Mouse (Mus musculus) hematopoietic stem cell, adult 5-6 weeks (primary cell): ENCODE results near the gene Retreg3. TPM values are rescaled to one million over a fixed set of nuclear protein-coding genes. Genes with fewer than 3 reads are reported as not detected.
"Not testable (repeated sequence)": the region's sequence is repeated elsewhere in the genome, so short reads cannot be mapped to it uniquely, and the experiment has no call there.

Experiments used
- ATAC-seq, 2 experiments: fragments of 125-278 bp in 1 of 2; replicated peaks in 1 of 2; 2 replicates each; pipeline ENCODE4 v1.8.0; 2016 to 2017; ENCODE audit warnings: inconsistent platforms in 2 of 2, mild to moderate bottlenecking in 2 of 2, moderate number of reproducible peaks in 2 of 2, low read depth in 1 of 2, moderate TSS enrichment in 1 of 2; ENCODE audit not compliant: low FRiP score in 2 of 2, poor library complexity in 2 of 2, severe bottlenecking in 2 of 2, insufficient read depth in 1 of 2, low TSS enrichment in 1 of 2
- total RNA-seq: library from RNA; stranded (forward); fragments of 172-1452, 232-1000 nt; gene quantifications from 2 replicates; pipeline ENCODE4 v1.2.3, GENCODE M21; 2017

Retreg3 gene
- total RNA-seq, 1 experiment from 2014 or later = 30.9 TPM

GRCm38 (mm10) chr11:101130056-101130756 is 10.5 kb upstream of the Retreg3 start:
- no peak for ATAC-seq

- ATAC-seq = no peak
Measured at GRCm38 (mm10) chr11:101128996-101129577, 9.4 kb upstream of the Retreg3 start.

DNA sequence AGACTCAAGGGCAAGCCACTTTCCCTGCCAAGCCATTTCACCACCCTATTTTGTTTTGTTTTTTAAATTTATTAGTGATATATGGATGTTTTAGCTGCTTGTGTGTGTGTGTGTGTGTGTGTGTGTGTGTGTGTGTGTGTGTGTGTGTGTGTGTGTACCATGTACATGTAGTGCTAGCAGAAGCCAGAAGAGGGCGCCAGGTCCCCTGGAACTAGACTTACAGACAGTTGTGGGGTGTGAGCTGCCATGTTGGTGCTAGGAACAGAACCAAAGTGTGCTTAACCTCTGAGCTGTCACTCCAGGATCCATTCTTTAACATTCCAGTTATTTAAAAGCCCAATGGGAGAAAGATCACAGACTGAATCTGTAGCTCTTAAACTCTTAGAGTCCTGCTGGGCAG is 7.4 kb upstream of the Retreg3 start:
- no peak for ATAC-seq

DNA sequence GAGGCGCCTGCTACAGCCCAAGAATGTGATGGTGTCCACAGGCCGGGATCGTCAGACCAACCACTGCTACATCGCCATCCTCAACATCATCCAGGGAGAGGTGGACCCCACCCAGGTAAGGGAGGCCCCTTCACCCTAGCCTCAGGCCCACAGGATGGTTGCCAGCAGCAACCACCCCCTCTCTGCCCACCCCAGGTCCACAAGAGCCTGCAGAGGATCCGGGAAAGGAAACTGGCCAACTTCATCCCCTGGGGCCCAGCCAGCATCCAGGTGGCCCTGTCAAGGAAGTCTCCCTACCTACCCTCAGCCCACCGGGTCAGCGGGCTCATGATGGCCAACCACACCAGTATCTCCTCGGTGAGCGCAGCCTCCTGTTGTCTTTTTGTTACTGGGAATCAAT is 5.3 kb upstream of the Retreg3 start:
- ATAC-seq = not testable (repeated sequence)

GRCm38 (mm10) chr11:101124494-101124893 is 4.8 kb upstream of the Retreg3 start:
- not testable (repeated sequence) for ATAC-seq

GRCm38 (mm10) chr11:101120545-101121188 is 974 bp upstream of the Retreg3 start:
- ATAC-seq = no peak

- peak; percentile 24 to 66 for ATAC-seq
Measured at GRCm38 (mm10) chr11:101119131-101119760, 447 bp downstream of the Retreg3 start.

- no peak for ATAC-seq
Measured at GRCm38 (mm10) chr11:101118105-101118504, 1.6 kb downstream of the Retreg3 start.

DNA sequence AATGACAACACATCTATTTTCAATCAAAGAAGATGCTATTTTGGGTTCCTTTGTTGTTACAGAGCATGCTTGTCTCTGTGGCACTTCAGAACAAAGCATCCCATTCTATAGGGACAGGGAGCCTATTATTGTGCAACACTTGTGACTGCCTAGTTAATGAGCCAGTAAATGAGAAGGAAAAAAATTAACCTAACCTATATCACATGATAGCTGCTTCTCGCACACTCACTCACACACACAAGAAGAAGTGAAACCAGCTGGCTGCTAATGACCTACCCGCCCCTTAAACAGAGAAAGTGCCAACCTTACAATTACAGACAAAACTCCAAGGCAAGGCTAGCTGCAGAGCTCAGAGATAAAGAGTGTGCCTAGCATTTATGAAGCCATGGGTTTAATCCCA is 4.1 kb downstream of the Retreg3 start:
- no peak for ATAC-seq

DNA sequence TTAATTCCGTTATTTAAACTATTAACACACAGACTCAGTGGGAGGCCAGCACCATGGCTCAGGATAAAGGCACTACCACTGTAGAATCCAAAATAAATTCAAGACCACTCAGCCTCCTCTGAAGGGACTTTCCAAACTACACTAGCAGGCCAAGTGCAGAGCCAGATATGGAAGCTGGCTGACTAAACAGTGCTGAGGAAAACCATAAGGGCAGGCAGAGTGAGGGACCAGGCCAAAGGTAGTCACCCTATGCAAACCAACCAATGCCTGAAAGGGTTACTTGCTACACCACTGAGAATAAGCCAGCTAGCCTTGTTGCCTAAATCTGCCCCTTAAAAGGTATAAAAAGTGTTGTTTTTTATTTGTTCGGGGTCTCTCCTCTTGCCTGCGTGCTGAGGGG is 7.5 kb downstream of the Retreg3 start:
- no peak for ATAC-seq

- ATAC-seq = no peak
Measured at GRCm38 (mm10) chr11:101111178-101111577, 8.5 kb downstream of the Retreg3 start.

DNA sequence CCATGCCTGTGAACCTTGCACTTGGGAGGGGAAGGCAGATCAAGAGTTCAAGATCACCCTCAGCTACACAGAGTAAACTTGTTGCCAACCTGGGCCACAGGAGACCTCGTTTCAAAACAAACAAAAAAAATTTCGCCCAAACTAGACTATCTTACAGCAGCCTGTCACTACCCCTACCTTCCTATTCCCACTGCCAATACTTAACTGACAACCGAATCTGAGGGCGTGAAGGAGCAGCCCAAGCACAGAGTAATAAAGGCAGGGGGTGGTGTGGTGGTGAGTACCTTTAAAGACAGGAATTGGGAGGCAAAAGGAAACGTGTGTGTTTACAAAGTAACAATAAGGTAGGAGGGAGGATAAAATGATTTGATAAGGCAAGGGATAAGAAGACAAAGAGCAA is 9.0 kb downstream of the Retreg3 start:
- ATAC-seq = no peak

DNA sequence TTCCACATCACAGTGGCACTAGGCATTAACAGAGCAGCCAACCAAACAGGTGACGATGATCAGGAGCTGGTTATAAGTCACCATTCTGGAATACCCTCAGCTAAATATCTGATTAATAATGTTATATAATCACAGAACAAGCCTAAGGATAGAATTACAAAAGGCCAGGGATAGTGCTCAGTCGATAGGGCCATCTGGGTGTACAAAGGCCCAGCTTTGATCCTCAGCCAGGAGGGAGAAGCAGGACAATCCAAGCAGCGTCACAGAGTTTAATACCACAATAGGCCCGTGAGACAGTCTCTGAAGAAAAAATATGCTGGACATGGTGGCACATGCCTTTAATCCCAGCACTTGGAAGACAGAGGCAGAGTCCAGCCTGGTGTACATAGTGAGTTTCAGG is 10.3 kb downstream of the Retreg3 start:
- no peak for ATAC-seq

DNA sequence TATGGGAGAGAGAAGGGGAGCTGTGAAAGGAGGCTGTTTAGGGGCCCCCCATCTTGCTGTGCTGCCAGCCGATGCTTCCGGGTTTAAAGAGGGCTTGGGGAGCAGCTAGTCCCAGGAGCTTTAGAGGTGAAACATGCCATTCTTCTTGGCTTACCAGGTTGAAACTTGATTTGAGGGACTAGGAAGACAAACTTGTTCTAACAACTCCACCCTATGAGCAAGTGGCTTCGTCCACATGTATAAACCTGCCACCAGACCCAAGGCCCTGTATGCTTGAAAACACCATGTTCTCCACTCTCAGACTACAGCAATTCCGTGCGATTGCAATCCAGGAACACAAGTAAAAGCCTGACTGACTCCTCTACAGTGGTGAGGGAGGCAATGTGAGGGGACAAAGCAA is 16.7 kb downstream of the Retreg3 start:
- ATAC-seq = no peak

DNA sequence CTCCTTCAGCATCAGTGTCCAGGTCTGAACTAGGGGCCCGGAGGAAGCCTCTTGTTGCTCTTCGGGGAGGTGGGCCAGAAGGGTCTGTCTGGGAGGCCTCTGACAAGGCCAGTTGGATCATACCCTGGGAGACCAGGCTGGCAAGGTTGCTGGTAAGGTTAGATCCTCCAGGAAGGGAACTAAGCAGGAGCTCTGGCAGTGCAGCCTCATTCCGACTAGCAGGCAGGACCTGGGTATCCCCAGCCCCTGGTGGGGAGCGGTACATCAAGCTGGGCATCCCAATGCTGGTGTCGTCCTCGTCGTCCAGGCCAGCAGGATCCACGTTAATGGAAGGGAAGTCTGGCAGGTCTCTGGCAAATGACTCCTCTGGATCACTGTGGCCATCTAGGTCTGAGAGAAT is 21.5 kb downstream of the Retreg3 start:
- no peak for ATAC-seq

DNA sequence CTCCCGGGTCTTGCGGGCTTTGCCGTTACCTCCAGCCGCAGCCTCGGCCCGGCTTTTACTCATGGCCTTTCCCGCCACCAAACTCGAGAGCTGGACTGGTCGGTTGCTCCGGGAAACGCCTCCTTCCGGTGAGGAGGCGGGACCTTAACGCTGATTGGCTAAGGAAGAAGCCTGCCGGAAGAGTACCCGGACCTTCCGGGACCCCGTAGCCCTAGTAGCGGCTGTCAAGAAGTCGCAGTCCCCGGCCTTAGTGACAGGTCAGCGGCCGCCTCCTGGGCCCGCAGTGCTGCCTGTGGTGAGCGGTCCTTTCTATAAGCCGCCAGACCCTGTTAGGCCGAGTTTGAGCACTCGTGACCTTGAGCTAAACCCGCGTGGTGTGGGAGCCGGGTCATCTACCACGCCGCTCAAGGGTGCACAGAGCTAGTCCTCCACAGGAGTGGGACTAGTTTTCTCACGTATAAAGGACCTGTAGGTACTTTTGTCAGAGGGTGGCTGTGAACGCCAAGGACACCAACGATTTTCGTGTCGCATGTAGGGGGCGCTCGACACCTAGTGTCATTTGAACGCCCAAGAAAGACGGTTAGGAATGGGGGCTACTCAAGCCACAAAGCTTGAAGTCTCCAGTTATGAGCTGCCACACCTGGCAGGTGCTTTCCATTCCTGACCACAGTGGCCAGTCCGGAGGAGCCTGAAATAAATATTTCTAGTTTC is 24.2 kb downstream of the Retreg3 start, which contains the start of gene Psmc3ip:
Psmc3ip (minus strand) TSS at position 123 of the 711 bp plus-strand sequence.
- ATAC-seq = peak; percentile 97 to 99

DNA sequence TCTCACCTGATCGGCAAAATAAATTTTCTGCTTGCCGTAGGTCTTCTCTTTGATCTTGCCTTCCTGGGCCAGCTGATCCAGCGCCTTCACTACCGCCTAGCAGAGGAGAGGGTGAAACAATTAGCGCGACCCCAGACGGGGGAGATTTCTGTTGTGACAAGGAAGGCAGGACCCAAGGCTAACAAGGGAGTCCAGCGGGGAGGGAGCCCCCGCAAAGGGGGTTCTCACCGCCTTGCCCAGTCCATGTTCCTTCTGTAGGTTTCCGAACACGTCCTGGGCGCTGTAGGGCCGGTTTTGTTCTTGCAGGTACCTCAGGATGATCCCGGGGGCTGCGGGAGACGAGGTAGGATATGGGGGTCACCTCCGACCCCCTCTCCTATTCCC is 24.8 kb downstream of the Retreg3 start:
- ATAC-seq = no peak

GRCm38 (mm10) chr11:101089931-101090330 is 29.8 kb downstream of the Retreg3 start:
- no peak for ATAC-seq
